Mouse (Mus musculus) embryo, embryonic 11 days (tissue): ENCODE measurements around the gene Serpine2.

ENCODE experiments used
- DNase-seq: peaks from one replicate; pipeline ENCODE4 v3.0.0-alpha.2; 2015

The Serpine2 gene

GRCm38 (mm10) chr1:79755376-79755775, 105.6 kb downstream of the Serpine2 start:
- no peak for DNase-seq

- no peak for DNase-seq
These were observed 106.0 kb downstream of the Serpine2 start for GRCm38 (mm10) chr1:79754936-79755335.

GRCm38 (mm10) chr1:79753456-79753855, 107.5 kb downstream of the Serpine2 start:
- no peak for DNase-seq

GRCm38 (mm10) chr1:79752714-79753340, 108.2 kb downstream of the Serpine2 start:
- no peak for DNase-seq

- no peak for DNase-seq
These were observed 108.8 kb downstream of the Serpine2 start for GRCm38 (mm10) chr1:79752015-79752695.

- DNase-seq = no peak
These were observed 109.8 kb downstream of the Serpine2 start for GRCm38 (mm10) chr1:79751186-79751585.

- no peak for DNase-seq
These were observed 114.9 kb downstream of the Serpine2 start for GRCm38 (mm10) chr1:79746056-79746455.
